Mouse (Mus musculus) forebrain, embryonic 15.5 days (tissue): ENCODE results near the gene Gm45711. TPM values are rescaled to one million over a fixed set of nuclear protein-coding genes. Genes with fewer than 3 reads are reported as not detected.
"Not testable (repeated sequence)": the region's sequence is repeated elsewhere in the genome, so short reads cannot be mapped to it uniquely, and the experiment has no call there.

Experiments used
- ATAC-seq: fragments of 200-750 bp; cut with Nextera tagmentation; replicated peaks from 2 replicates; pipeline ENCODE4 v1.8.0; 2017; ENCODE audit warnings: mild to moderate bottlenecking, moderate TSS enrichment, moderate library complexity
- H3K27ac ChIP-seq: fragments of 300-500 bp; sonication (generic); replicated peaks from 2 replicates; pipeline ENCODE4 v1.5.1; 2015; ENCODE audit warnings: mild to moderate bottlenecking, inconsistent platforms
- H3K27me3 ChIP-seq: fragments of 300-500 bp; sonication (generic); 2 replicates; pipeline ENCODE4 v1.6.1; 2015; ENCODE audit warnings: inconsistent platforms
- H3K36me3 ChIP-seq: fragments of 300-500 bp; sonication (generic); 2 replicates; pipeline ENCODE4 v1.6.1; 2015; ENCODE audit warnings: mild to moderate bottlenecking, inconsistent platforms
- H3K4me1 ChIP-seq: fragments of 300-500 bp; sonication (generic); 2 replicates; pipeline ENCODE4 v1.6.1; 2015; ENCODE audit warnings: inconsistent platforms
- H3K4me2 ChIP-seq: fragments of 300-500 bp; sonication (generic); replicated peaks from 2 replicates; pipeline ENCODE4 v1.6.1; 2015; ENCODE audit warnings: mild to moderate bottlenecking, inconsistent platforms
- H3K4me3 ChIP-seq: fragments of 300-500 bp; sonication (generic); 2 replicates; pipeline ENCODE4 v1.5.1; 2015; ENCODE audit warnings: mild to moderate bottlenecking, inconsistent platforms
- H3K9ac ChIP-seq: fragments of 300-500 bp; sonication (generic); replicated peaks from 2 replicates; pipeline ENCODE4 v1.6.1; 2015; ENCODE audit warnings: mild to moderate bottlenecking, inconsistent platforms
- H3K9me3 ChIP-seq: fragments of 300-500 bp; sonication (generic); 2 replicates; pipeline ENCODE4 v1.6.1; 2016; ENCODE audit warnings: inconsistent platforms
- WGBS: fragments of 180-500 bp; shearing (Covaris S2); methylation state at CpG from one replicate; pipeline ENCODE4 v1.1.7; 2015; ENCODE audit warnings: mixed read lengths; 5-methylcytosine and 5-hydroxymethylcytosine counted together
- polyA plus RNA-seq: library from polyadenylated mRNA; unstranded; fragments of >200 nt; fragmentation: Nextera tagmentation; extraction: Ambion mirVana; gene quantifications from 2 replicates; pipeline ENCODE4 v1.2.1, GENCODE M21; 2015

Gm45711 gene
- polyA plus RNA-seq: not detected in 2 replicates

GRCm38 (mm10) chr8:104309441-104310155 is at the start of gene Gm45711, which contains the start of gene Cmtm1:
Gene Gm45711 (minus strand): TSS chr8:104310081.
Gene Cmtm1 (minus strand): TSS chr8:104310145.
- not testable (repeated sequence) for H3K4me2 ChIP-seq, H3K9ac ChIP-seq, H3K4me3 ChIP-seq, H3K36me3 ChIP-seq, H3K27ac ChIP-seq, H3K9me3 ChIP-seq, ATAC-seq, H3K27me3 ChIP-seq, H3K4me1 ChIP-seq
- 92% methylated on average over 36 of the region's 36 CpGs for WGBS

- H3K9me3 ChIP-seq: no peaks in the 10 kb centered on the region
- 0 out of 2 replicates have a peak, but pooled peaks cover 6% of the 10 kb centered on the region for H3K4me1 ChIP-seq
- H3K4me3 ChIP-seq: no peak overlapping the region
- no peak for ATAC-seq
- H3K27ac ChIP-seq: no peak overlapping the region
- no peak overlapping the region for H3K9ac ChIP-seq
- no peaks in the 10 kb centered on the region for H3K27me3 ChIP-seq
- no peak overlapping the region for H3K4me2 ChIP-seq
- WGBS: 89% methylated on average over 3 of the region's 3 CpGs
- peaks cover 8% of the 10 kb centered on the region; the same call in 1 of the 2 replicates for H3K36me3 ChIP-seq
These were observed 48.8 kb upstream of the Gm45711 start for GRCm38 (mm10) chr8:104358637-104359036.

DNA sequence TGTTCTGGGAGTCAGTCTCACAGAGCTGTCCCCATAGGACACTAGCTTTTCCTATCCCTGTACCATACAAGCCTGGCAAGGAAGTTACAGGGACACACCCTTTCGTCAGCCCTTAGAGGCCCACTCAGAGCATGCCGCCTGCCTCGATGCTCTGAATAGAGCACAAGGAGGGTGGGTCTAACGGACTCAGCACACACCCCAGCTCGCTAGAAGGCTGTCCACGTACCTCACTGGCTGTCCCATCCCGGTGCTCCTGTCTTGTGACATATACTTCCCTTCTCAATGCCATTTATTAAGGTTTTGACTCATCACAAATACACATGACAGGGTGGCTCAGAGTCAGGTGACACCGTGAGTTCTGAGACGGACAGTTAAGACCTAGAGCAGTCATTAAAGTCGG is 44.6 kb upstream of the Gm45711 start:
- Histone ChIP-seq H3K9me3 (no peaks in the 10 kb centered on the region), H3K9ac (no peak overlapping the region), H3K4me2 (no peak overlapping the region), H3K4me1 (0 out of 2 replicates have a peak, but pooled peaks cover under 1% of the 10 kb centered on the region), H3K27me3 (no peaks in the 10 kb centered on the region), H3K4me3 (no peak overlapping the region), H3K27ac (no peak overlapping the region), H3K36me3 (peaks cover 8% of the 10 kb centered on the region; the same call in 1 of the 2 replicates)
- no peak for ATAC-seq
- 93% methylated on average over 10 of the region's 10 CpGs for WGBS

DNA sequence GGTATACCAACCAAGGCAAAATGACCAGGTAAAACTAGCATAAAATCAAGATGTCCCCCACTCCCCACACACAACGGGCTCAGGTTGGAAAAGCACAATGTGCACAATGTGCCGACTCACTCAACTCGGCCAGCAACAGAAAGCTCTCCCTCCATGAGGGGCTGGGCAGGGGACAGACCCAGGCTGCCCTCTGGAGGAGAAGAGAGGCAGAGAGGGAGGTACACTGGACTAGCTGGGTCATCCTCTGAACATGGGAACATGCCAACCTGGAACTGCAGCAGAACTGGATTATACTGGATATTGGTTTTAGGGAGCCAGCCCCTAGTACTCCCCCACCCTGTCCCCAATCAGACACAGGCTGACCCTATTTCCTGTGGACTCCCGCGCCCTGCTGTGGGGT is 43.3 kb upstream of the Gm45711 start:
- no peak overlapping the region for H3K27ac ChIP-seq
- H3K4me3 ChIP-seq: no peak overlapping the region
- H3K9ac ChIP-seq: no peak overlapping the region
- peak; percentile 57; the same call in 1 of the 2 replicates for ATAC-seq
- H3K36me3 ChIP-seq: peaks cover 8% of the 10 kb centered on the region; the same call in 1 of the 2 replicates
- H3K4me2 ChIP-seq: no peak overlapping the region
- H3K4me1 ChIP-seq: no peaks in the 10 kb centered on the region
- no peaks in the 10 kb centered on the region for H3K9me3 ChIP-seq
- WGBS: 57% methylated on average over 5 of the region's 5 CpGs
- no peaks in the 10 kb centered on the region for H3K27me3 ChIP-seq

- Histone ChIP-seq H3K36me3 (peaks cover 5% of the 10 kb centered on the region; the same call in 1 of the 2 replicates), H3K4me3 (no peak overlapping the region), H3K4me1 (no peaks in the 10 kb centered on the region), H3K27me3 (no peaks in the 10 kb centered on the region), H3K27ac (no peak overlapping the region), H3K4me2 (no peak overlapping the region), H3K9me3 (no peaks in the 10 kb centered on the region), H3K9ac (no peak overlapping the region)
- no peak for ATAC-seq
- WGBS: 86% methylated on average over 13 of the region's 13 CpGs
These were observed 40.2 kb upstream of the Gm45711 start for GRCm38 (mm10) chr8:104350047-104350446.

- H3K4me3 ChIP-seq: no peak overlapping the region
- no peaks in the 10 kb centered on the region for H3K27me3 ChIP-seq
- no peak overlapping the region for H3K9ac ChIP-seq
- WGBS: 88% methylated on average over 5 of the region's 5 CpGs
- no peak for ATAC-seq
- H3K36me3 ChIP-seq: no peaks in the 10 kb centered on the region; the same call in 1 of the 2 replicates
- no peak overlapping the region for H3K4me2 ChIP-seq
- H3K27ac ChIP-seq: no peak overlapping the region
- H3K9me3 ChIP-seq: no peaks in the 10 kb centered on the region
- H3K4me1 ChIP-seq: no peaks in the 10 kb centered on the region
These were observed 39.1 kb upstream of the Gm45711 start for GRCm38 (mm10) chr8:104348971-104349370.

DNA sequence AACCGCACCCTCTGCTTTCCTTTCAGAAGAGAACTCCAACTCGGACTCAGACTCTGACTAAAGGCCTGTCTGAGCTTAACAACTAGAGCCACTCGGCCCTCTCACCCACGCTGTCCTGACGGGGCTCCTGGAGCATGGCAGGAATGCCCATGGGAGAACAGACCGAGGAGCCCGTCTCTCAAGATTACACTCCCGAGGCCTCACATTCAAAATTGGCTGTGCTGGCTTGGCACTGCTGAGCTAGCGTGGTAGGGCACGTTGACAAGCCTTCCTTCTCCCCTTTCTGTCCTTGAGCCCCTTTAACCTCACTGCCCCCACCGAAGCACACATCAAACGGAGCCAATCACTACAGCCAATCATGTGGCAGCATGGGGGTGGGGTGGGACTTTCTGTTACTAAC is 36.8 kb upstream of the Gm45711 start:
- Histone ChIP-seq H3K9me3 (no peaks in the 10 kb centered on the region), H3K4me2 (no peak overlapping the region), H3K27me3 (no peaks in the 10 kb centered on the region), H3K4me1 (no peaks in the 10 kb centered on the region), H3K27ac (no peak overlapping the region), H3K36me3 (no peaks in the 10 kb centered on the region; the same call in 1 of the 2 replicates), H3K4me3 (no peak overlapping the region), H3K9ac (no peak overlapping the region)
- 58% methylated on average over 12 of the region's 12 CpGs for WGBS
- ATAC-seq: no peak

GRCm38 (mm10) chr8:104344622-104345021 is 34.7 kb upstream of the Gm45711 start:
- no peak for ATAC-seq
- Histone ChIP-seq H3K4me2 (no peak overlapping the region), H3K4me3 (no peak overlapping the region), H3K9me3 (no peaks in the 10 kb centered on the region), H3K9ac (no peak overlapping the region), H3K36me3 (no peaks in the 10 kb centered on the region; the same call in 1 of the 2 replicates), H3K4me1 (peaks cover 16% of the 10 kb centered on the region), H3K27ac (no peak overlapping the region), H3K27me3 (no peaks in the 10 kb centered on the region)
- 96% methylated on average over 5 of the region's 5 CpGs for WGBS

- peaks cover 16% of the 10 kb centered on the region for H3K4me1 ChIP-seq
- H3K4me3 ChIP-seq: no peak overlapping the region
- no peaks in the 10 kb centered on the region for H3K27me3 ChIP-seq
- H3K36me3 ChIP-seq: no peaks in the 10 kb centered on the region; the same call in 1 of the 2 replicates
- 12% methylated on average over 7 of the region's 7 CpGs for WGBS
- peak; percentile 52 for ATAC-seq
- no peak overlapping the region for H3K4me2 ChIP-seq
- H3K9ac ChIP-seq: no peak overlapping the region
- H3K27ac ChIP-seq: no peak overlapping the region
- H3K9me3 ChIP-seq: no peaks in the 10 kb centered on the region
These were observed 34.1 kb upstream of the Gm45711 start for GRCm38 (mm10) chr8:104343957-104344356.

DNA sequence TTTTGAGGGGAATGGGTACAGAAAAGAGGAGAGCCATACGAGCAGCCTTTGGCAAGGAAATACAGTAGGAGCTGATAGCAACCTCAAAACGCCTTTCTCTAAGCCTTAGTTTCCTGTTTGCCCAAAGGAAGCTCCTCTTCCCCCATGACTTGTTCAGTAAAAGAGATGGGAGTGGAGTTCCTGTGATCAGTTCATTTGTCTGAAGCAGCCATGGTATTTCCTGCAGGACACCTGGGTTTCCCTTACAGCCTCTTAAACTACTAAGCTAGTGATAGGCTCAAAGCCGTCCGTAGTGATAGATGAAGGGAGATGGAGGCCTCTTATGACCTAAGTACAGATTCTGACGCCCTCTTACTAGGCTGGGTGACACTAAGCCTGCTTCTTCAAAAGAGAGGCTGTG is 32.5 kb upstream of the Gm45711 start:
- no peak overlapping the region for H3K9ac ChIP-seq
- no peak for ATAC-seq
- H3K4me3 ChIP-seq: no peak overlapping the region
- WGBS: 88% methylated on average over 5 of the region's 5 CpGs
- no peak overlapping the region for H3K27ac ChIP-seq
- H3K4me1 ChIP-seq: peaks cover 16% of the 10 kb centered on the region
- no peak overlapping the region for H3K4me2 ChIP-seq
- no peaks in the 10 kb centered on the region for H3K36me3 ChIP-seq
- H3K9me3 ChIP-seq: no peaks in the 10 kb centered on the region
- H3K27me3 ChIP-seq: no peaks in the 10 kb centered on the region

GRCm38 (mm10) chr8:104341678-104342077 is 31.8 kb upstream of the Gm45711 start:
- 45% methylated on average over 6 of the region's 6 CpGs for WGBS
- no peak for ATAC-seq

DNA sequence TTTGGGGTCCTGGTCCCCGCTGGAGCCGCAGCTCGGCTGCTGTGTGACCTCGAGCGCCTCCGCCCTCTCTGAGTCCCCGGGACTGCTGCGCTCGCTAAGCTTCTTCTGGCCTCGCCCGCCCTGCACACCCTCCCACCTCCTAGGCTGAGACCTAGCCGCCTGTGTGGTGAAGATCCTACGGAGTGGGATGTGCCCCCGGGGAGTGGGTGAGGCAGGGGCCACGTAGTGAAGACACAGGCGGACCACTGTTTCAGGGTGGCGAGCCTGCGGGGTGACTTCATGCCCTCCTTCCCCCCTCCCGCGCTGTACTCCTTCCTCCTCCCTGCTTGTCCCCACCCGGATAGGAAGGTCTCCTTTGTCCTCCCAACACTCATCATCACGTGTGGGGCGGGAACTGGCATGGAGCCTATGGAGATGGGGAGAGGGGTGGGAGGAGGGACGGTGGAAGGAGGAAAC is 31.3 kb upstream of the Gm45711 start:
- Histone ChIP-seq H3K27me3 (no peaks in the 10 kb centered on the region), H3K27ac (peak overlapping the region; percentile 51), H3K4me3 (peak overlapping the region; percentile 61), H3K4me2 (peak overlapping the region; percentile 81), H3K4me1 (peaks cover 16% of the 10 kb centered on the region), H3K36me3 (no peaks in the 10 kb centered on the region), H3K9me3 (no peaks in the 10 kb centered on the region), H3K9ac (peak overlapping the region; percentile 56)
- WGBS: 0% methylated on average over 24 of the region's 24 CpGs
- peak; percentile 68 for ATAC-seq

More at GRCm38 (mm10) chr8:104341678-104342077, 31.8 kb upstream of the Gm45711 start:
- Histone ChIP-seq H3K27me3 (no peaks in the 10 kb centered on the region), H3K36me3 (no peaks in the 10 kb centered on the region), H3K4me3 (peak overlapping the region; percentile 61), H3K9me3 (no peaks in the 10 kb centered on the region), H3K9ac (no peak overlapping the region), H3K27ac (no peak overlapping the region), H3K4me2 (peak overlapping the region; percentile 81), H3K4me1 (peaks cover 16% of the 10 kb centered on the region)
